Mouse (Mus musculus): ENCODE measurements at regions not wholly inside any gene's neighbourhood (a gene's known extent, or its start where the extent isn't known, plus 50 kb on each side); places are given as distances from the start of the nearest gene placed in this dataset.

- TF ChIP-seq POLR2A (IDR thresholded peaks at IDR 0.05; ENCODE audit: borderline replicate concordance, low read depth, low read length): no peak
- no peak for TF ChIP-seq CTCF (IDR thresholded peaks at IDR 0.05; ENCODE audit: low read depth, low read length)
Observed at GRCm38 (mm10) chr17:45881284-45881683, 147.6 kb upstream of the 1600014C23Rik start.
